Mouse (Mus musculus): ENCODE results near the gene Mmel1. TPM values are rescaled to one million over a fixed set of nuclear protein-coding genes. Genes with fewer than 3 reads are reported as not detected.

Mmel1 gene
- total RNA-seq, 1 experiment from 2014 or later: not detected

DNA sequence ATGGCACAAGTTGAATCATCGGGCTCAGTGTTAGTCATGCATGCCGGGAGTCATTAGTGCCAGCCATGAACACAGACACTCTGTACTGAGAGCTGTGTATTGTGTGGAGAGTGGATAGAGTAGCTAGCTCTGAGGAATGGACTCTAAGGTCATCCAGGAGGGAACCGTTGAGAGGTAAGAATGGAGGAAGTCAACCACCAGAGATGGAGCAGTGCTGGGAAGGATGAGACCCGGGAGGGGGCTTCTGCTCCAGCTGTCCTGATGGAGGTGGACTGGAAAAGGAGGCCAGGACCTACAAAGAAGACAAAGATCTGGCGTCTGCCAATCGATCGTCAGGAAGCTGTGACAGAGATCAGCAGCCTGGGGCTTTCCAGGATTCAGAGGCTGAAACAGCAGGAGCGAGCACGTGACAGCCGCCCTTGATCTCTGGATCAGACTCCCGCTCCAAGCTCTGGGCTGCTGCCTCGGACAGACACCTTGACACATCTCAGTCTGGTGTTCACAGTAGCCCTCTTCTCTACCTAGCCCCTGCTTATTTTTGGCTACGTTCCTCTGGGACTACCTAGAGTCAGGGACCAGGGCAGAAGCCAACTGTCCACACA is 64.0 kb downstream of the Mmel1 start:
- no peak for ATAC-seq (replicated peaks; ENCODE audit: low read depth, poor library complexity, severe bottlenecking)

- ATAC-seq (replicated peaks; ENCODE audit: low read depth, poor library complexity, severe bottlenecking): no peak
Measured at GRCm38 (mm10) chr4:154934800-154935199, 65.4 kb downstream of the Mmel1 start.

GRCm38 (mm10) chr4:154935788-154936187 is 66.4 kb downstream of the Mmel1 start:
- 0 out of 2 replicates have a peak, but pooled peaks have one; percentile 15 for ATAC-seq (replicated peaks; ENCODE audit: low read depth, poor library complexity, severe bottlenecking)

DNA sequence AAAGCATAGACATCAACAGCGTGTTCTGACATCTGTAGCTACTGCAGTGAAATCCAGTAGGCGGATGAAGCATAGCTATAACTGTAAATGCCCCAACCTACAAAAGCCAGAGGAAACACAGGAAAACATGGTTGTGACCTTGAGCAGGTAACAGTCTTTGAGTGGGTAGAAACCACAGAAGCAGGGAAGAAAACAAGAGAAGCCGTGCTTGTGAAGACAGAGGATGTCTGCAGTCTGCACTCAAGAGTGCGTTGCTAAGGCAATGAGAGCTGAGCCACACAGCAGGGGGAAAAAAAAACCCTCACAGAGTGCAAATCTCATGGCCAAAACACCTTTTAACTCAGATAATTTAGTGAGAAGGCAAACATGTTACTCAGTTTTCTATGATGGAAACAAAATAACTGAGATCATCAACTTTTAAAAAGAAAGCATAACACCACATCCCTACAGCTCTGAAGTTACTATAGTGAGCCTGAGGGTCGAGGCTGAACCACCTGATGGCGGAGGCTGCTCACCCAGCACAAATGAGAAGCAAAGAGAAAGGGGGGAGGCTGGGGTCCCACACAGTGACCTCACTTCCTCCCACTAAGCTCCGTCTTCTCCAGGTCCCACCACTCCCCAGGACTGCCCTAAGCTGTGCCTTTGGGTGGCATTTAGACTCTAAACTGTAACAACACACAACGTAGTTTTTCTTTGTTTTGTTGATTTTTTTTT is 67.3 kb downstream of the Mmel1 start:
- no peak; the same call in 1 of the 2 replicates for ATAC-seq (replicated peaks; ENCODE audit: low read depth, poor library complexity, severe bottlenecking)

- ATAC-seq (replicated peaks; ENCODE audit: low read depth, poor library complexity, severe bottlenecking): no peak
Measured at GRCm38 (mm10) chr4:154937746-154938145, 68.4 kb downstream of the Mmel1 start.

- ATAC-seq (replicated peaks; ENCODE audit: low read depth, poor library complexity, severe bottlenecking): no peak
Measured at GRCm38 (mm10) chr4:154940156-154940555, 70.8 kb downstream of the Mmel1 start.

GRCm38 (mm10) chr4:154941831-154942230 is 72.4 kb downstream of the Mmel1 start:
- ATAC-seq (replicated peaks; ENCODE audit: low read depth, poor library complexity, severe bottlenecking): no peak

DNA sequence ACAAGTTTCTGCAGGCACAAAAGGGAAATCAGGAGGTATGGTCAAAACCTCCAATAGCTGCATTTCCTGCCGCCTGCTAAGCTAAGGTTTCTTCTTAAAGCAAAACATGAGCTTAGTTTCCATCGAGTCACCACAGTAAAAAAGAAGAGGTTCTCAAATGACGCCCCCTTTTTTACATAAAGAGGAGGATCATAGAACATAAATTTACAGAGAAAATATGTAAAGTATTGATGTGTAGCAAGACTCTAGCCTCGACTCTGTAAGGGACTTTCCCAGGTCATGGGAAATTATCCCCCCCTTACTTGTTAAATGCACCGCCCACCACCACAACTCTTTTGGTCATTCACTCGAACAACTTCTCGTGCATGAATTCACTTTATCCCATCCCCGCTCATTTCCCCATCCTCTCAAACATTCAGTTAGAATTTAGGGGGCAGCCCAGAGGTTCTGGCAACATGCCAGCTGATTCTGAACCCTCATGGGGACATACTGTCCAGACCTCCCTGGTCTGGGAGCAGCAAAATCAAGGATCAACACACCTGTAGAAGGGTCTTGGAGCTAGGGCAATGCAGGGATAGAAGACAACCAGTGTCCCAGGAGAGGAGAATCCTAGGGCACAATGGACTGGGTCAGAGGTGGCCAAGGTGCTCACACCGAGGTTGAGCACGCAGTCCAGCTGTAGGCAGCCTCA is 73.4 kb downstream of the Mmel1 start:
- ATAC-seq (replicated peaks; ENCODE audit: low read depth, poor library complexity, severe bottlenecking): no peak

- no peak for ATAC-seq (replicated peaks; ENCODE audit: low read depth, poor library complexity, severe bottlenecking)
Measured at GRCm38 (mm10) chr4:154943323-154944039, 74.1 kb downstream of the Mmel1 start.

GRCm38 (mm10) chr4:154944121-154944590 is 74.8 kb downstream of the Mmel1 start:
- peak; percentile 98 for ATAC-seq (replicated peaks; ENCODE audit: low read depth, poor library complexity, severe bottlenecking)

Other genes with a start within 250 kb of the Mmel1 start
- 1.7 and 8.1 TPM in 2 replicates for gene Prdm16, start 232.7 kb upstream of the Mmel1 start, total RNA-seq (2017)
- not detected in 2 replicates for gene Actrt2, start 201.7 kb upstream of the Mmel1 start, total RNA-seq (2017)
- not detected in 2 replicates for gene Ttc34, start 32.1 kb upstream of the Mmel1 start, total RNA-seq (2017)
- gene Fam213b, start 29.6 kb downstream of the Mmel1 start, total RNA-seq (2017): 0.87 TPM in 1 of 2 replicates, not detected in the other
- 45.4 and 71.6 TPM in 2 replicates for gene Tnfrsf14, start 59.0 kb downstream of the Mmel1 start, total RNA-seq (2017)
- not detected in 2 replicates for gene Hes5, start 91.3 kb downstream of the Mmel1 start, total RNA-seq (2017)
- 15.0 and 35.5 TPM in 2 replicates for gene Pank4, start 94.5 kb downstream of the Mmel1 start, total RNA-seq (2017)
- not detected in 2 replicates for gene Plch2, start 187.2 kb downstream of the Mmel1 start, total RNA-seq (2017)
- gene Pex10, start 197.4 kb downstream of the Mmel1 start, total RNA-seq (2017): 11.9 and 12.3 TPM in 2 replicates
- 124 and 128 TPM in 2 replicates for gene Rer1, start 216.8 kb downstream of the Mmel1 start, total RNA-seq (2017)
- 2.6 and 10.3 TPM in 2 replicates for gene Morn1, start 217.0 kb downstream of the Mmel1 start, total RNA-seq (2017)